Mouse (Mus musculus): ENCODE results near the gene Hnrnpr.

DNA sequence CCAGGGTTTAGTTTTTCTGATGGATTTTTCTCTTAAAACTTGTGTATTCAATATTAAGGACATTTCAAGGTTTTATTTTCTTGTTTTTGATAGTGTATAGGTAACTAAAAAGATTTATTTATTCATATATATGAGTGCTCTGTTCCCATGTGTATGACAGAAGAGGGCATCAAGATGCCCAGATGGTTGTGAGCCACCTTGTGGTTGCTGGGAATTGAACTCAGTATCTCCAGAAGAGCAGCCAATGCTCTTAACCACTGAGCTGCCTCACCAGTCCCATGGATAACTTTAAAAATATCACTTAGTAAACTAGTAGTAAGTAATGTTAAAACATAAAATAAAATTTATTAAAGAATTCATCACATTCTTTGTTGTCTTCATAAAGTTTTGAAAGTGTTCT, 17.4 kb downstream of the Hnrnpr start:
- TF ChIP-seq EP300 (IDR thresholded peaks at IDR 0.05; ENCODE audit: low read depth) (no peak), CTCF (IDR thresholded peaks at IDR 0.05; ENCODE audit: low read depth) (peak; percentile 38)
